Mouse (Mus musculus) neural tube, embryonic 11.5 days (tissue): Measurements from ENCODE around the gene 1110008P14Rik. TPM values are rescaled to one million over a fixed set of nuclear protein-coding genes. Genes with fewer than 3 reads are reported as not detected.

ENCODE experiments used
- ATAC-seq: fragments of 200-750 bp; cut with Nextera tagmentation; 2 replicates; pipeline ENCODE4 v1.8.0; 2017; ENCODE audit warnings: moderate number of reproducible peaks, mild to moderate bottlenecking, moderate TSS enrichment, moderate library complexity; ENCODE audit not compliant: insufficient read depth, low FRiP score, low TSS enrichment
- DNase-seq: peaks from one replicate; pipeline ENCODE4 v3.0.0-alpha.2; 2015; ENCODE audit warnings: low spot score
- H3K27ac ChIP-seq: fragments of 300-500 bp; sonication (generic); 2 replicates; pipeline ENCODE4 v1.5.1; 2014; ENCODE audit warnings: low read depth, mild to moderate bottlenecking, low read length
- H3K27me3 ChIP-seq: fragments of 300-500 bp; sonication (generic); 2 replicates; pipeline ENCODE4 v1.6.1; 2014; ENCODE audit warnings: mild to moderate bottlenecking, low read length, mixed read lengths; ENCODE audit not compliant: control insufficient read depth, insufficient read depth
- H3K36me3 ChIP-seq: fragments of 300-500 bp; sonication (generic); 2 replicates; pipeline ENCODE4 v1.6.1; 2014; ENCODE audit warnings: mild to moderate bottlenecking, low read length, moderate library complexity, mixed read lengths; ENCODE audit not compliant: control insufficient read depth, insufficient read depth
- H3K4me1 ChIP-seq: fragments of 300-500 bp; sonication (generic); 2 replicates; pipeline ENCODE4 v1.6.1; 2014; ENCODE audit warnings: low read length, mixed read lengths; ENCODE audit not compliant: control insufficient read depth, insufficient read depth
- H3K4me2 ChIP-seq: fragments of 300-500 bp; sonication (generic); 2 replicates; pipeline ENCODE4 v1.6.1; 2014; ENCODE audit warnings: low read depth, mild to moderate bottlenecking, moderate library complexity
- H3K4me3 ChIP-seq: fragments of 300-500 bp; sonication (generic); 2 replicates; pipeline ENCODE4 v1.5.1; 2014; ENCODE audit warnings: low read depth, low read length
- H3K9ac ChIP-seq: fragments of 300-500 bp; sonication (generic); 2 replicates; pipeline ENCODE4 v1.6.1; 2014; ENCODE audit warnings: mild to moderate bottlenecking, low read length
- H3K9me3 ChIP-seq: fragments of 300-500 bp; sonication (generic); 2 replicates; pipeline ENCODE4 v1.6.1; 2016; ENCODE audit warnings: low read length; ENCODE audit not compliant: control insufficient read depth
- WGBS: fragments of 180-500 bp; shearing (Covaris S2); extraction: QIAGEN DNeasy Blood & Tissue Kit; methylation state at CpG from one replicate; pipeline ENCODE4 v1.1.7; 2014; 5-methylcytosine and 5-hydroxymethylcytosine counted together
- polyA plus RNA-seq: library from polyadenylated mRNA; unstranded; fragments of >200 nt; fragmentation: Nextera tagmentation; extraction: Ambion mirVana; gene quantifications from 2 replicates; pipeline ENCODE4 v1.2.1, GENCODE M21; 2014

The 1110008P14Rik gene
- polyA plus RNA-seq, result 59.8 and 65.6 TPM in 2 replicates

GRCm38 (mm10) chr2:32381775-32382223, at the start of gene 1110008P14Rik:
TSS of gene 1110008P14Rik (minus strand) at chr2:32381938.
- no peak within 1 kb of the TSS for H3K27ac ChIP-seq
- peak within 1 kb of the TSS; percentile 60 for H3K9ac ChIP-seq
- 0 out of 2 replicates have a peak, but pooled peaks cover 3% of the 10 kb centered on the region for H3K4me1 ChIP-seq
- peaks cover 16% of the 10 kb centered on the region for H3K36me3 ChIP-seq
- ATAC-seq (peak; percentile 88), DNase-seq (peak; percentile 95)
- peak within 1 kb of the TSS; percentile 95 for H3K4me2 ChIP-seq
- under 1% methylated on average over 41 of the region's 47 CpGs for WGBS
- no peaks in the 10 kb centered on the region for H3K27me3 ChIP-seq
- no peaks in the 10 kb centered on the region for H3K9me3 ChIP-seq
- H3K4me3 ChIP-seq, result peak within 1 kb of the TSS; percentile 67

- WGBS, result 7% methylated on average over 18 of the region's 18 CpGs
- Histone ChIP-seq H3K36me3 (no peaks in the 10 kb centered on the region), H3K4me3 (peak overlapping the region; percentile 35), H3K9ac (peak overlapping the region; percentile 61), H3K4me2 (peak overlapping the region; percentile 50), H3K27ac (peak overlapping the region; percentile 85), H3K9me3 (no peaks in the 10 kb centered on the region), H3K4me1 (peaks cover 19% of the 10 kb centered on the region; the same call in 1 of the 2 replicates), H3K27me3 (no peaks in the 10 kb centered on the region)
- peak; percentile 87 for DNase-seq
- ATAC-seq, result peak; percentile 96
Observed at GRCm38 (mm10) chr2:32430701-32431676, 49.3 kb upstream of the 1110008P14Rik start.

- no peaks in the 10 kb centered on the region; the same call in 1 of the 2 replicates for H3K36me3 ChIP-seq
- no peaks in the 10 kb centered on the region for H3K27me3 ChIP-seq
- no peak overlapping the region for H3K4me3 ChIP-seq
- H3K4me1 ChIP-seq, result peaks cover 21% of the 10 kb centered on the region; the same call in 1 of the 2 replicates
- no peak for ATAC-seq
- DNase-seq, result no peak
- no peak overlapping the region; the same call in 1 of the 2 replicates for H3K9ac ChIP-seq
- H3K27ac ChIP-seq, result no peak overlapping the region
- peak overlapping the region; percentile 24; the same call in 1 of the 2 replicates for H3K4me2 ChIP-seq
- WGBS, result 74% methylated on average over 4 of the region's 4 CpGs
- no peaks in the 10 kb centered on the region for H3K9me3 ChIP-seq
Observed at GRCm38 (mm10) chr2:32429215-32429891, 47.6 kb upstream of the 1110008P14Rik start.

- 52% methylated on average over 8 of the region's 8 CpGs for whole genome bisulfite sequencing
- no peak for ATAC-seq
- DNase-seq, result no peak
- Histone ChIP-seq H3K9me3 (no peaks in the 10 kb centered on the region), H3K4me1 (peaks cover 31% of the 10 kb centered on the region), H3K4me3 (no peak overlapping the region), H3K36me3 (no peaks in the 10 kb centered on the region; the same call in 1 of the 2 replicates), H3K27me3 (no peaks in the 10 kb centered on the region), H3K9ac (no peak overlapping the region), H3K4me2 (peak overlapping the region; percentile 25), H3K27ac (no peak overlapping the region; the same call in 1 of the 2 replicates)
Observed at GRCm38 (mm10) chr2:32428262-32428722, 46.6 kb upstream of the 1110008P14Rik start.

GRCm38 (mm10) chr2:32427720-32428119, 46.0 kb upstream of the 1110008P14Rik start:
- Histone ChIP-seq H3K36me3 (no peaks in the 10 kb centered on the region; the same call in 1 of the 2 replicates), H3K27me3 (no peaks in the 10 kb centered on the region), H3K4me3 (no peak overlapping the region), H3K4me1 (peaks cover 34% of the 10 kb centered on the region), H3K27ac (no peak overlapping the region), H3K9me3 (no peaks in the 10 kb centered on the region), H3K4me2 (no peak overlapping the region), H3K9ac (no peak overlapping the region)
- WGBS, result 81% methylated on average over 5 of the region's 5 CpGs
- DNase-seq, result no peak
- ATAC-seq, result no peak

GRCm38 (mm10) chr2:32426141-32426540, 44.4 kb upstream of the 1110008P14Rik start:
- Histone ChIP-seq H3K36me3 (no peaks in the 10 kb centered on the region; the same call in 1 of the 2 replicates), H3K4me1 (peaks cover 34% of the 10 kb centered on the region), H3K4me3 (no peak overlapping the region), H3K27me3 (no peaks in the 10 kb centered on the region), H3K27ac (no peak overlapping the region), H3K9ac (no peak overlapping the region), H3K4me2 (no peak overlapping the region), H3K9me3 (no peaks in the 10 kb centered on the region)
- ATAC-seq (no peak), DNase-seq (no peak)
- 93% methylated on average over 1 of the region's 1 CpGs for WGBS

- Histone ChIP-seq H3K4me3 (no peak overlapping the region), H3K27me3 (no peaks in the 10 kb centered on the region), H3K4me2 (no peak overlapping the region), H3K9me3 (no peaks in the 10 kb centered on the region), H3K36me3 (peaks cover 1% of the 10 kb centered on the region), H3K4me1 (peaks cover 34% of the 10 kb centered on the region), H3K9ac (no peak overlapping the region), H3K27ac (no peak overlapping the region)
- WGBS, result 84% methylated on average over 5 of the region's 5 CpGs
- ATAC-seq, result no peak
- DNase-seq, result no peak
Observed at GRCm38 (mm10) chr2:32425568-32425967, 43.8 kb upstream of the 1110008P14Rik start.

- Histone ChIP-seq H3K9me3 (no peaks in the 10 kb centered on the region), H3K27me3 (no peaks in the 10 kb centered on the region), H3K27ac (peak overlapping the region; percentile 56; the same call in 1 of the 2 replicates), H3K4me1 (peaks cover 31% of the 10 kb centered on the region), H3K9ac (no peak overlapping the region), H3K4me2 (no peak overlapping the region), H3K4me3 (no peak overlapping the region), H3K36me3 (peaks cover 6% of the 10 kb centered on the region)
- DNase-seq, result no peak
- 65% methylated on average over 3 of the region's 3 CpGs for WGBS
- no peak for ATAC-seq
Observed at GRCm38 (mm10) chr2:32424796-32425195, 43.1 kb upstream of the 1110008P14Rik start.
